Mouse (Mus musculus) left cerebral cortex, postnatal 10 days (tissue): ENCODE data around the gene Zbtb12. TPM values are rescaled to one million over a fixed set of nuclear protein-coding genes. Genes with fewer than 3 reads are reported as not detected.
"Not testable (repeated sequence)": the region's sequence is repeated elsewhere in the genome, so short reads cannot be mapped to it uniquely, and the experiment has no call there.

Experiments
- DNase-seq, 2 experiments: peaks; one replicate each; pipeline ENCODE4 v3.0.0; 2021 to 2022; ENCODE audit warnings: low spot score in 2 of 2, mixed read lengths in 1 of 2; ENCODE audit errors: extremely low spot score in 1 of 2
- intact Hi-C: fragments of 180-260 bp; cut with DNase I; formaldehyde crosslinking; loops from one replicate; pipeline ENCODE4 v1.15.1; 2025
- total RNA-seq, 2 experiments: library from RNA; stranded (reverse); gene quantifications; 2 replicates each; pipeline ENCODE4 v1.2.3; 2021

The Zbtb12 gene
- total RNA-seq, 2 experiments from 2014 or later = 6.3 to 6.8 TPM

GRCm38 (mm10) chr17:34897373-34898159 is 18.3 kb downstream of the Zbtb12 start:
- DNase-seq = no peak
- intact Hi-C loops = no loop called here

- intact Hi-C loops = no loop called here
- DNase-seq = peak; percentile 65 to 89
These were observed 18.9 kb downstream of the Zbtb12 start, which contains the start of the genes C2 and Ehmt2 for GRCm38 (mm10) chr17:34898160-34898586. TSS of gene C2 (minus strand) at chr17:34898265. TSS of gene Ehmt2 (plus strand) at chr17:34898469.

- intact Hi-C loops = no loop called here
- no peak for DNase-seq
These were observed 19.4 kb downstream of the Zbtb12 start for GRCm38 (mm10) chr17:34898706-34899052.

- intact Hi-C loops = no loop called here
- peak in 1 of 2 experiments; percentile 67 for DNase-seq
These were observed 20.0 kb downstream of the Zbtb12 start for GRCm38 (mm10) chr17:34899053-34899889.

- intact Hi-C loops = no loop called here
- DNase-seq = no peak
These were observed 20.6 kb downstream of the Zbtb12 start for GRCm38 (mm10) chr17:34899890-34900243.

GRCm38 (mm10) chr17:34900826-34901225 is 21.5 kb downstream of the Zbtb12 start:
- DNase-seq, intact Hi-C loops: not testable (repeated sequence)

- DNase-seq, intact Hi-C loops: not testable (repeated sequence)
These were observed 22.7 kb downstream of the Zbtb12 start for GRCm38 (mm10) chr17:34901948-34902347.

- intact Hi-C loops = no loop called here
- no peak for DNase-seq
These were observed 23.6 kb downstream of the Zbtb12 start for GRCm38 (mm10) chr17:34902895-34903294.

GRCm38 (mm10) chr17:34910982-34911381 is 31.7 kb downstream of the Zbtb12 start:
- intact Hi-C loops = no loop called here
- no peak for DNase-seq

- peak in 1 of 2 experiments; percentile 73 for DNase-seq
- intact Hi-C loops = no loop called here
These were observed 32.7 kb downstream of the Zbtb12 start for GRCm38 (mm10) chr17:34911945-34912351.

- intact Hi-C loops = no loop called here
- peak in 1 of 2 experiments; percentile 15 for DNase-seq
These were observed 34.8 kb downstream of the Zbtb12 start, which contains the start of gene Slc44a4 for GRCm38 (mm10) chr17:34913930-34914665. TSS of gene Slc44a4 (plus strand) at chr17:34914466.

GRCm38 (mm10) chr17:34915410-34915831 is 36.1 kb downstream of the Zbtb12 start:
- DNase-seq = peak in 1 of 2 experiments; percentile 21
- intact Hi-C loops = no loop called here

- intact Hi-C loops = no loop called here
- no peak for DNase-seq
These were observed 37.0 kb downstream of the Zbtb12 start for GRCm38 (mm10) chr17:34916316-34916715.

- no peak for DNase-seq
- intact Hi-C loops = no loop called here
These were observed 37.9 kb downstream of the Zbtb12 start for GRCm38 (mm10) chr17:34917188-34917587.

GRCm38 (mm10) chr17:34922939-34923338 is 43.7 kb downstream of the Zbtb12 start:
- intact Hi-C loops = no loop called here
- DNase-seq = no peak

GRCm38 (mm10) chr17:34924258-34924657 is 45.0 kb downstream of the Zbtb12 start:
- intact Hi-C loops = no loop called here
- no peak for DNase-seq

- intact Hi-C loops = no loop called here
- no peak for DNase-seq
These were observed 48.2 kb downstream of the Zbtb12 start for GRCm38 (mm10) chr17:34927306-34928019.

GRCm38 (mm10) chr17:34928841-34929240 is 49.6 kb downstream of the Zbtb12 start:
- intact Hi-C loops = no loop called here
- DNase-seq = no peak
